Mouse (Mus musculus) MEL-GATA-1-ER (cell line): ENCODE data around the gene Arid1b.

Experiments
- DNase-seq: peaks from one replicate; pipeline ENCODE4 v3.0.0-alpha.2; 2012; ENCODE audit warnings: low read depth; ENCODE audit errors: extremely low read depth

Gene Arid1b

GRCm38 (mm10) chr17:5017065-5017464 is 22.9 kb downstream of the Arid1b start:
- DNase-seq = no peak

- no peak for DNase-seq
Measured at GRCm38 (mm10) chr17:5021303-5022003, 27.3 kb downstream of the Arid1b start.

DNA sequence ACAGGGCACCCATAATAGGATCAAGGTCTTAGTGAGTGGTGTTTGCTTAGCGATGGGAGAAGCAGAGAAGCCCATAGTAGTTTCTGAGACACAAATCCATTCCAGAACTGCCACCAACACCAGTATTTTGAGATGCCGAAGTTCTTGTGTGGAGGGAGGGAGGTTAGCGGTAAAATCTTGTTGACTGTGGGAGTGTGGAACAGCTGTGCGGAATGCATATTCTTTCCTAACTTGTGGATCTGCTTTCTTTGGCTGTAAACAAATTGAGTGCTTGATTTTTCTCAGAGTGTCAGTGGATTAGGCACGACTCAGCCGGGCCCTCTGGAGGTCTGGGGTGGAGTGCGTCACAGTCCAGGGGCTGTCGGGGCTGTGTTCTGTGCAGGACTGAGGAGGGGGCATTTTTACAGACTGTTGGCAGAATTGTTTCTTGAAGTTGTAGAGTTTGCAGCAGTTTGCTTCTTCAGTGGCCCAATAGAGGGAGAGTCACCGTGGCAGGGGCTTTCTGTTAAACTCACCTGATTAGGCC is 27.9 kb downstream of the Arid1b start:
- DNase-seq = no peak

DNA sequence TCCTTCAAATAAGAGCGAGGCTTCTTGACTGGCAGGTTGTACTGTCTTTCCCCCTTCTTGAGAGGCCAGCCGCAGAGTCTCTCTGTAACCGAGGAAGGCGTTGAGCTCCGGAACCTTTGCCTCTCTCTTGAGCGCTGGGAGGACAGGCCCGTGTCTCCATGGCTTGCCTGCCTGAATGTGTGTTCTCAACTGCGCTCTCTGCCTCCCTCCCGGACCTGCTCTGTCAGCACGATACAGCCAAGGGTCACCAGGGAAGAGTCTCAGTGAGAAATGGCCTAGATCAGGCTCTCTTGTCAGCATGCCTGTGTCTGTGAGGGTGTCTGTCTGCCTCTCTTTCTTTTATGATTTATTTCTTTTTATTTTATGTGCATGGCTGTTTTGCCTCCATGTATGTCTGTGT is 29.6 kb downstream of the Arid1b start:
- no peak for DNase-seq

DNA sequence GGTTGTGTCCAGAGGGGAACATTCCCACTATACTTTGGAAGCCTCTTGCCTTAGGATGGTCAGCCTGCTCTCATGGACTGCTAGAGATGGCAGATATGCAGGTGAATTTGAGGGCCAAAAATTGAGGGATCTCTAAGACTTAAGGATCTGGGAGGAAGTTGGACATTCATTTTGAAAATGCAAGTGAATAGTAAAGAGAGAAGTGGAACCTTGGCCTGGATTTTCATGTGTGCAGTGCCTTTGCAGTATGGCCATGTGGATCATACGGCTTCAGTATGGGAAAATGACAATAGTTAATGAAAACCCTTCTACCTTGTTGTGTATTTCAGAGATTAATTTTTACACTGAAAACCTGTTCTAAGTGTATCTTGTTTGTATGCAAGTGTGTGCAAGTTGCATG is 31.3 kb downstream of the Arid1b start:
- no peak for DNase-seq

- no peak for DNase-seq
Measured at GRCm38 (mm10) chr17:5026578-5026977, 32.4 kb downstream of the Arid1b start.

- DNase-seq = no peak
Measured at GRCm38 (mm10) chr17:5029148-5029547, 35.0 kb downstream of the Arid1b start.

GRCm38 (mm10) chr17:5030290-5030689 is 36.2 kb downstream of the Arid1b start:
- no peak for DNase-seq

DNA sequence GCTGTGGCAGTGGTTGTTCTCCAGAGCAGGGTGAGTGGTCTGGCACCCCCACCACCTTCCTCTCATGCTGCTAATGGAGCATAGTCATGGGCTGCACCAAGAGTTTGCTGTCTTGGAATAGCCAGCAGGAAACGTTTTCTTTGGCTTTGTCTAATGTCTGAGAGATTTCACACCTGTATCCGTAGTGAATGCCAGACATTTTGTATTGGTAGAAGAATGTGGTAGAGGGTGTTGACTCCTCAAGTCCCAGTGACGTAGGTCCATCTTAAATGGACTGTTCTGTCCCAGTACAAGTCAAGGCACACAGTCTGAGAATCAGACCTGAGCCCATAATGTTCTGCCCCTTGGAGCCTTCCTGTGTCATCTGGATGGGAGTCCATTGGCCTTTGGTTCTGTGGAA is 39.2 kb downstream of the Arid1b start:
- no peak for DNase-seq

DNA sequence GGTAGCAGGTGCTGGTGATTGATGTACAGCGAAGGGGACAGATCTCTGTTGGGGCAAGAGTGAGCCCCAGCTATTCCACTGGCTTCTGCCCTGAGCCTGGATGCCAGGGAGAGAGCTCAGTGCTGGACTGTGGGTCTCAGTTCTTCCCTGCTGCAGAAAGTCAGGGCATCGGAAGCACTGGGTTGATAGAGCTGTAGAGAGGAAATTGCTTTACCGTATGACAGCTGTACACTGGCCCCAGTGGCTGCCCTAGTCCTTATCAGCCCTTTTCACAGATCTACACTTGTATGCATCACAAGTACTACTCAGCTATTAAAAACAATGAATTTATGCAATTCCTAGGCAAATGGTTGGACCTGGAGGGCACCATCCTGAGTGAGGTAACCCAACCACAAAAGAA is 40.1 kb downstream of the Arid1b start:
- no peak for DNase-seq

DNA sequence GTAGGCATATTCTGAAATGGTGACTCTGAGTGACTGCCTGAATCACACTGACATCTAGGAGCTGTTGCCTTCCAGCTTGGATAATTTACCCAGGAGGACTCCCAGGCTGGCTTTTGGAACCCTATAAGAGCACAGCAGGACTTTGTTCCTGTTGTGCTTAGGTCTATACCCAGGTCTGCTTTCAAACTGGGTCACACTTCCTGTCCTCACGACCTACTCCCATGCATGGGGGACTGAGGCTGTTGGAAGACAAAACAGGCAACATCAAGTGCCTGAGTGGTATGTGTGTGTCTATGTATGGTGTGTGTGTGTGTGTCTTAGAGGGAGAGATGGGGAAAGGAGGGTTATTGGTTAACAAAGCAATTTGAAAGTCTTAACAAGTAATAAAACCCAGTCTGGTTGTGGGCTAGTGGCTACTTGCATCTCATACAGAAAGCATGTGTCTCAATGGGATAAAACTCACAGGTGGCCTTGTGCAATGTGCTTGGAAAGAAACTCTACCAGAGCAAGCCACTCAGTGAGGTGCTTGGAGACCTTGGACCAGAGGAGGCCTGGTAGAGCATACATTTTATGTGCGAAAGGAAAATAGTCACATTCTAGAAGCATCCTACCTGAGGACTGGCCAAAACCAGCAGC is 42.2 kb downstream of the Arid1b start:
- no peak for DNase-seq

- no peak for DNase-seq
Measured at GRCm38 (mm10) chr17:5037199-5037598, 43.1 kb downstream of the Arid1b start.

- no peak for DNase-seq
Measured at GRCm38 (mm10) chr17:5039826-5040225, 45.7 kb downstream of the Arid1b start.

- no peak for DNase-seq
Measured at GRCm38 (mm10) chr17:5043871-5044270, 49.7 kb downstream of the Arid1b start.

- no peak for DNase-seq
Measured at GRCm38 (mm10) chr17:5045613-5046012, 51.5 kb downstream of the Arid1b start.

DNA sequence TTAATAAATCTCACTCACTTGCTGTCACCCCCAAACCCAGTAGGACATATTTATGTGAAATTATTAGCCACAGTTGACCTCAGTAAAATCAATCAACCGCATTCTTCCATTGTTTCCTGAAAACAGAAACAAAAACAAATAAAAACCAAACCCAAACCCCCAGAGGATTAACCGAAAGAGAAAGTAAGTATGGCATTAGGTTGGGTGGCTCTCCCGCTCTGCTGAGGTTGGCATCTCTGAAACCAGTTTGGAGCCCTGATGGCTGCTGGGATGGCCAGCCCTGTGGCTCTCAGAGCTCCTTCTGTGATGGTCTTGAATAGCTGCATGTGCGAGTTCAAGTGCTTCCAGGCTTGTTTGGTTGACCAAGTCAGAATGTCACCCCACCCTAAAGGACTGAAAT is 53.2 kb downstream of the Arid1b start:
- DNase-seq = no peak

DNA sequence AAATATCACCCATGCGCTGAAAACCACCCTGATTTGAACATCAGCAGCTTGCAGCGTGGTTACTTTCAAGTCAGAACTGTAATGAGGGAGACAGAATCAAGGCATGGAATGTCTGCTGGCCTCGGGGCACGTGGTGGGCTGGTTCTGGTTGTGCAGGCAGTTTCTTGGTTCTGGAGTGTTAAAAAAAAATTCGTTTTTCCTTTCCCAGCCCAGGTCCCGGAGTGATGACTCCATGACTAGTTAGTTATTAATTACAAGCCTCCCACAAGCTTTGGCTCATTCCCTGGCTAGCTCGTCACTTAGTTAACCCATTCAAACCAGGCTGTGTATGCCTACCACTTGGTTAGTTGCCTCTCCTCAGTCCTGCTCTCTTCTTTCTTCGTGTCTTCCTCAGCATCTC is 56.1 kb downstream of the Arid1b start:
- DNase-seq = no peak

DNA sequence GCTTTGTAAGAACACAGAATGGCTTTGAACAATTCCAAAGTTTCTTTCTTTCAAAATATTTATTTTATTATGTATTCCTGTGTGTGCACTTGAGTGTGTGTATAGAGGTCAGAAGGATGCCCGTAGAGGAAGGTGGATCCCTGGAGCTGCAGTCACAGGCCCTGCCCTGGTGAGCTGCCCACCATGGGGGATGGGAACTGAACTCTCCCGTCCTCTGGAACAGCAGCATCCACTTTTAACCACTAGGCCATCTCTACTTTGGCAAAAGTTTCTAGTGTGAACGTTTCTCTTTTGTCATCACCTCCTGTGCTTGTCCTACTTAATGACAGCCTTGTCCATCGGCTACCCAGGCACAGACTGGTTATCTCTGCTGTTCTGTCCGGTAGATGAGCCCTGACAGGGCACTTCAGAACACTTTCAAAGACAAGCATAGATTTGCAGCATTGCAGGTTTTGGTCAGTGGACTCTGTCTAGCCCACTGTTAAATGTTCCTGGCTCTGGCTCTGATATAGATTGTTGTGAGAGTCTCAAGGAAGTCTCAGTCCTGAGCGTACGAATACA is 56.9 kb downstream of the Arid1b start:
- no peak for DNase-seq

- no peak for DNase-seq
Measured at GRCm38 (mm10) chr17:5052091-5052799, 58.1 kb downstream of the Arid1b start.

DNA sequence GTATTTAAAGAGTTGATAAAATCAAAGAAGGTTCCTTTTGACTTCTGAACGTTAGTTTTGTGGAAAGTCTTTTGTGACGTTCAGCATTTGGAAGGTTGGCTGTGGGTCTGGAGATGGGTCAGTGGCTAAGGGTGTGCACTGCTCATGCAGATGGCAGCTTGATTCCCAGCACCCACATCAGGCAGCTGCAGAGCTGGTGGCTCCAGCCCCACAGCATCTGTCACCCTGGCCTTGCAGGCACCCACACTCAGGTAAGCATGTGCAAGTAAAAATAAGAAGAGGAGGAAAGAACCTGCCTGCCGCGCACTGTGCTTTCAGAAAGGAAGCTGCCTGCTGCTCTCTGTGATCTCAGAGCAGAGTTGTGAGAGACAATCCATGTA is 58.7 kb downstream of the Arid1b start:
- no peak for DNase-seq

- no peak for DNase-seq
Measured at GRCm38 (mm10) chr17:5053201-5053600, 59.1 kb downstream of the Arid1b start.

DNA sequence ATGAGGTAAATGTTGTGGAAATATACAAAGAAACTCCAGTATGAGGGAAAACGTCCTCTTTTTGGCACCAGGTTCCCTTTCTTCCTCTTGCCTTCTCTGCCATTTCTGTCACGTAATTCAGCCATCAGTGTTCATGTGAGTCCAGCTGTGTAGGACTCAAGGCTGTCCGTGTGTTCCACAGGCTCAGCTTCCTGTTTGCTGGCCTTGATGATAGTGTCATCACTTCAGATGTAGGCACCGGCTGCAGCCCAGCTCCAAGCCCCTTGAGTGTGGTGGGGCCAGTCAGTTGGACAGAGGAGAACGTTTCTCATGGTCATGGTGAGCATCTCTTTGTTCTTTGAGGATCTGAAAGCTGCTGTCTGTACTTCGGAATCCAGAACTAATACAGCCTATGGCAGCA is 61.3 kb downstream of the Arid1b start:
- DNase-seq = no peak
